10 mouse cellular contexts compared by ENCODE assay signal in the genomic region with DNA sequence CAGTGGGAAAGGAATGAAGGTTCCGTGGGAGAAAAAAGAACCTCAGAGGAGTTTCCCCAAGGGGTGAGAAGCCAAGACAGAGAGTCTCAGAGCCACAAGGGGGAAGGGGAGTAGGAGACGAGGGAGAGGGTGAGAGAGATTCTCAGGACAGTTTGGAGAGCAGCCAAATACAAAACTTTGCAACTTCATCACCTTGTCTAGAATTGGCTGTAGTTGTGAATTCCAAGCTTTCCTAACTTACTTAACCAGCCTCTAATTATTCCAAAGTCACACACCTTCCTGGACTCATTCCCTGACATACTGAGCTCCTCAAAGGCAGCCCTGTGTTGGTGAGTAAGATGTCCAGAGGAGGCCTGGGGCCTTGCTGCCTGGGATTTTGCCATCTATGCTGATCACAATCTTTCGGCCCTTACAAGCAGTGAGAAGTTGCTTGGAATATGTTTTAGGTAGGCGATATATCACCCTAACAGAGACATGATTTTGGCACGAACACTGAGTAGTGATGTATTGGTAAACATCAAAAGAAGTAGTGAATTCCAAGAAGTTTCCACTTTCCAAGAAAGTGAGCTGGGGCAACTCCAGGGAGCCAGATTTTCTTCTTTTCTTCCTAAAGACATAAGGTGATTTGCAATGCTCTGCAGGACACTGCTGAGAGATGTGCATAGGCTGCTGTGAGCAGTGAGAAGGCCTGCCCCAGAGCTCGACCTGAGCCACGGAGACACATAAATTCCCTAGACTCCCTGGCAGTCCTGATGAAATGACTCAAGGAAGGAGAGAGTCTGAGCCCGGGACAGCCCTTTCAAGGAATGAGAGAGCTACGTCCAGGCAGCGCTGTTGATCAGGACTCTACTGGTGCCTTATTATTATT.
DNase-seq lines count a peak whose midpoint lies in the region; ATAC-seq and TF ChIP-seq lines count a peak whose summit lies in the region.
"Had no signal": no experiment of that assay in that cellular context is flagged by ENCODE, and none has a peak within 500 bp of the region (broad histone marks: within the 10 kb centered on the region; RNA-seq: fewer than 3 reads in every experiment).

No protein-coding gene starts in this region.

- no peak for ATAC-seq in kidney, embryonic 15.5 days (replicated peaks; ENCODE audit: low FRiP score)
- peak; percentile 65; the same call in 1 of the 2 replicates for ATAC-seq in stomach, embryonic 14.5 days (ENCODE audit: insufficient number of reproducible peaks, insufficient read depth, low FRiP score, low read depth)

- no peaks in the 10 kb centered on the region for H3K4me1 ChIP-seq in kidney, embryonic 15.5 days
- no peaks in the 10 kb centered on the region; the same call in 1 of the 2 replicates for H3K4me1 ChIP-seq in stomach, embryonic 14.5 days (ENCODE audit: control insufficient read depth, insufficient read depth, low read length)

- DNase-seq in layer of hippocampus, adult 2 months (ENCODE audit: low spot score in 2 of 2), result no peak
- DNase-seq in layer of hippocampus, postnatal 36 days, result no peak
- peak; percentile 91 for DNase-seq in fibroblast of lung, adult 2 months (ENCODE audit: low read depth)
- no peak for DNase-seq in heart, adult 8-10 months (ENCODE audit: low spot score)
- no peak for DNase-seq in left cerebral cortex, adult 11 months (ENCODE audit: low spot score)
- DNase-seq in cerebellum, postnatal 25 days, result no peak
- DNase-seq: lung, postnatal 4 days had no signal

- peak overlapping the region; percentile 88 for H3K27ac ChIP-seq in layer of hippocampus, adult 2 months
- 0 out of 2 replicates have a peak overlapping the region, but pooled peaks have one; percentile 6 for H3K27ac ChIP-seq in kidney, embryonic 15.5 days
- H3K27ac ChIP-seq in stomach, embryonic 14.5 days (ENCODE audit: low read length), result no peak overlapping the region; the same call in 1 of the 2 replicates
- H3K27ac ChIP-seq: limb, embryonic 13.5 days had no signal

- H3K9ac ChIP-seq in kidney, embryonic 15.5 days, result no peak overlapping the region
- H3K9ac ChIP-seq in stomach, embryonic 14.5 days (replicated peaks; ENCODE audit: low read depth, low read length), result no peak overlapping the region
- H3K9ac ChIP-seq: limb, embryonic 13.5 days had no signal

- no peak for TF ChIP-seq CTCF in layer of hippocampus, adult 2 months (conservative IDR thresholded peaks at IDR 0.05)

- H3K9me3 ChIP-seq in kidney, embryonic 15.5 days (replicated peaks), result no peaks in the 10 kb centered on the region
- H3K9me3 ChIP-seq in stomach, embryonic 14.5 days (ENCODE audit: control insufficient read depth, low read depth, low read length), result no peaks in the 10 kb centered on the region
- H3K9me3 ChIP-seq: limb, embryonic 13.5 days had no signal

- no peaks in the 10 kb centered on the region for H3K27me3 ChIP-seq in kidney, embryonic 15.5 days
- H3K27me3 ChIP-seq in stomach, embryonic 14.5 days (ENCODE audit: control insufficient read depth, insufficient read depth, low read length), result no peaks in the 10 kb centered on the region
- H3K27me3 ChIP-seq: limb, embryonic 13.5 days had no signal

- WGBS in kidney, embryonic 15.5 days, result 48% methylated on average over 10 of the region's 10 CpGs
- WGBS in stomach, embryonic 14.5 days, result 44% methylated on average over 10 of the region's 10 CpGs

- H3K4me2 ChIP-seq in kidney, embryonic 15.5 days, result no peak overlapping the region
- H3K4me2 ChIP-seq in stomach, embryonic 14.5 days (replicated peaks; ENCODE audit: low read depth, low read length), result no peak overlapping the region
- H3K4me2 ChIP-seq: limb, embryonic 13.5 days had no signal

- H3K4me3 ChIP-seq in layer of hippocampus, adult 2 months, result no peak overlapping the region
- no peak overlapping the region for H3K4me3 ChIP-seq in kidney, embryonic 15.5 days (replicated peaks)
- no peak overlapping the region for H3K4me3 ChIP-seq in stomach, embryonic 14.5 days (ENCODE audit: low read depth, low read length)
- H3K4me3 ChIP-seq: limb, embryonic 13.5 days had no signal

- no peaks in the 10 kb centered on the region for H3K36me3 ChIP-seq in kidney, embryonic 15.5 days
- H3K36me3 ChIP-seq in stomach, embryonic 14.5 days (ENCODE audit: control insufficient read depth, insufficient read depth, low read length), result no peaks in the 10 kb centered on the region
- H3K36me3 ChIP-seq: limb, embryonic 13.5 days had no signal
